Mouse (Mus musculus) hindbrain, embryonic 14.5 days (tissue): Measurements from ENCODE around the gene Gm3072. TPM values are rescaled to one million over a fixed set of nuclear protein-coding genes. Genes with fewer than 3 reads are reported as not detected.
"Not testable (repeated sequence)": the region's sequence is repeated elsewhere in the genome, so short reads cannot be mapped to it uniquely, and the experiment has no call there.

Source experiments
- ATAC-seq: fragments of 200-750 bp; cut with Nextera tagmentation; 2 replicates; pipeline ENCODE4 v1.8.0; 2017; ENCODE audit warnings: moderate number of reproducible peaks, mild to moderate bottlenecking, moderate TSS enrichment, moderate library complexity; ENCODE audit not compliant: low FRiP score
- DNase-seq: peaks from one replicate; pipeline ENCODE4 v3.0.0-alpha.2; 2015; ENCODE audit warnings: low spot score
- H3K27ac ChIP-seq: fragments of 300-500 bp; sonication (generic); 2 replicates; pipeline ENCODE4 v1.5.1; 2014; ENCODE audit warnings: mild to moderate bottlenecking, moderate library complexity
- H3K27me3 ChIP-seq: fragments of 300-500 bp; sonication (generic); 2 replicates; pipeline ENCODE4 v1.6.1; 2014; ENCODE audit warnings: mild to moderate bottlenecking, low read length, mixed read lengths; ENCODE audit not compliant: control insufficient read depth, insufficient read depth
- H3K36me3 ChIP-seq: fragments of 300-500 bp; sonication (generic); replicated peaks from 2 replicates; pipeline ENCODE4 v1.6.1; 2014; ENCODE audit not compliant: control insufficient read depth, insufficient read depth
- H3K4me1 ChIP-seq: fragments of 300-500 bp; sonication (generic); replicated peaks from 2 replicates; pipeline ENCODE4 v1.6.1; 2014; ENCODE audit warnings: antibody characterized with exemption, low read length, mixed read lengths; ENCODE audit not compliant: control insufficient read depth, insufficient read depth
- H3K4me2 ChIP-seq: fragments of 300-500 bp; sonication (generic); replicated peaks from 2 replicates; pipeline ENCODE4 v1.6.1; 2014; ENCODE audit warnings: mild to moderate bottlenecking, moderate library complexity
- H3K4me3 ChIP-seq: fragments of 300-500 bp; sonication (generic); replicated peaks from 2 replicates; pipeline ENCODE4 v1.5.1; 2014; ENCODE audit warnings: mild to moderate bottlenecking, low read length
- H3K9ac ChIP-seq: fragments of 300-500 bp; sonication (generic); 2 replicates; pipeline ENCODE4 v1.6.1; 2014
- H3K9me3 ChIP-seq: fragments of 300-500 bp; sonication (generic); 2 replicates; pipeline ENCODE4 v1.6.1; 2016; ENCODE audit warnings: low read length; ENCODE audit not compliant: control insufficient read depth
- WGBS: fragments of 180-500 bp; shearing (Covaris S2); extraction: QIAGEN DNeasy Blood & Tissue Kit; methylation state at CpG from one replicate; pipeline ENCODE4 v1.1.7; 2014; 5-methylcytosine and 5-hydroxymethylcytosine counted together
- polyA plus RNA-seq: library from polyadenylated mRNA; unstranded; fragments of >200 nt; fragmentation: Nextera tagmentation; extraction: Ambion mirVana; gene quantifications from 2 replicates; pipeline ENCODE4 v1.2.1, GENCODE M21; 2014

The Gm3072 gene
- not detected in 2 replicates for polyA plus RNA-seq

- H3K27ac ChIP-seq, H3K36me3 ChIP-seq, H3K4me1 ChIP-seq, H3K4me3 ChIP-seq, H3K9ac ChIP-seq, H3K27me3 ChIP-seq, H3K9me3 ChIP-seq, DNase-seq, H3K4me2 ChIP-seq, ATAC-seq: not testable (repeated sequence)
- WGBS: 79% methylated on average over 1 of the region's 2 CpGs
Observed at GRCm38 (mm10) chr14:41624512-41624911, at the start of gene Gm3072. Gene Gm3072 (minus strand): TSS chr14:41624612.

GRCm38 (mm10) chr14:41648176-41648575 is 23.8 kb upstream of the Gm3072 start:
- not testable (repeated sequence) for H3K4me3 ChIP-seq, H3K36me3 ChIP-seq, H3K9ac ChIP-seq, H3K27ac ChIP-seq, H3K4me2 ChIP-seq, H3K27me3 ChIP-seq, H3K9me3 ChIP-seq, ATAC-seq, H3K4me1 ChIP-seq, DNase-seq
- 88% methylated on average over 2 of the region's 2 CpGs for WGBS

GRCm38 (mm10) chr14:41646387-41646786 is 22.0 kb upstream of the Gm3072 start, which contains the start of gene Gm3676:
Gene Gm3676 (minus strand): TSS chr14:41646487.
- H3K36me3 ChIP-seq, DNase-seq, ATAC-seq, H3K27me3 ChIP-seq, H3K4me2 ChIP-seq, H3K27ac ChIP-seq, H3K4me1 ChIP-seq, H3K9ac ChIP-seq, H3K9me3 ChIP-seq, H3K4me3 ChIP-seq: not testable (repeated sequence)
- WGBS: no CpG with 5 or more reads among the region's 1 CpGs

- not testable (repeated sequence) for H3K4me3 ChIP-seq, H3K9me3 ChIP-seq, H3K36me3 ChIP-seq, ATAC-seq, H3K4me2 ChIP-seq, DNase-seq, H3K9ac ChIP-seq, H3K4me1 ChIP-seq, H3K27me3 ChIP-seq, H3K27ac ChIP-seq
- 88% methylated on average over 9 of the region's 11 CpGs for WGBS
Observed at GRCm38 (mm10) chr14:41630144-41630543, 5.7 kb upstream of the Gm3072 start.

GRCm38 (mm10) chr14:41622535-41622934 is 1.9 kb downstream of the Gm3072 start:
- H3K36me3 ChIP-seq, DNase-seq, H3K4me1 ChIP-seq, H3K9me3 ChIP-seq, H3K4me2 ChIP-seq, ATAC-seq, H3K4me3 ChIP-seq, H3K27ac ChIP-seq, H3K27me3 ChIP-seq, H3K9ac ChIP-seq: not testable (repeated sequence)
- WGBS: 91% methylated on average over 4 of the region's 5 CpGs

- H3K4me3 ChIP-seq, ATAC-seq, H3K4me2 ChIP-seq, H3K27ac ChIP-seq, H3K27me3 ChIP-seq, H3K9ac ChIP-seq, H3K9me3 ChIP-seq, H3K36me3 ChIP-seq, H3K4me1 ChIP-seq, DNase-seq: not testable (repeated sequence)
- WGBS: 82% methylated on average over 1 of the region's 1 CpGs
Observed at GRCm38 (mm10) chr14:41610690-41611089, 13.7 kb downstream of the Gm3072 start.

GRCm38 (mm10) chr14:41600935-41601334 is 23.5 kb downstream of the Gm3072 start:
- not testable (repeated sequence) for DNase-seq, ATAC-seq, H3K4me3 ChIP-seq, H3K9ac ChIP-seq, H3K27me3 ChIP-seq, H3K9me3 ChIP-seq, H3K27ac ChIP-seq, H3K36me3 ChIP-seq, H3K4me1 ChIP-seq, H3K4me2 ChIP-seq
- 92% methylated on average over 15 of the region's 15 CpGs for WGBS

GRCm38 (mm10) chr14:41586346-41586745 is 38.1 kb downstream of the Gm3072 start:
- ATAC-seq, H3K27me3 ChIP-seq, H3K27ac ChIP-seq, H3K4me2 ChIP-seq, H3K4me3 ChIP-seq, DNase-seq, H3K36me3 ChIP-seq, H3K9ac ChIP-seq, H3K9me3 ChIP-seq, H3K4me1 ChIP-seq: not testable (repeated sequence)
- 93% methylated on average over 1 of the region's 1 CpGs for WGBS

GRCm38 (mm10) chr14:41572911-41573310 is 51.5 kb downstream of the Gm3072 start, which contains the start of gene 1700049E17Rik2:
Gene 1700049E17Rik2 (plus strand): TSS chr14:41573211.
- H3K27ac ChIP-seq, DNase-seq, H3K9me3 ChIP-seq, H3K36me3 ChIP-seq, H3K9ac ChIP-seq, H3K4me1 ChIP-seq, H3K4me3 ChIP-seq, H3K4me2 ChIP-seq, H3K27me3 ChIP-seq, ATAC-seq: not testable (repeated sequence)
- WGBS: no CpG with 5 or more reads among the region's 1 CpGs
